Mouse (Mus musculus) small intestine, adult 10 weeks (tissue): Measurements from ENCODE around the gene Ctsm. TPM values are rescaled to one million over a fixed set of nuclear protein-coding genes. Genes with fewer than 3 reads are reported as not detected.

Experiments
- polyA plus RNA-seq: library from polyadenylated mRNA; stranded (reverse); fragments of 350-450 nt; fragmentation: Illumina TruSeq; extraction: RNeasy Lipid Tissue Mini Kit (QIAGEN cat#74804); gene quantifications from one replicate; pipeline ENCODE4 v1.2.3, GENCODE M21; 2014; ENCODE audit warnings: low replicate concordance

Ctsm gene
- polyA plus RNA-seq: not detected

GRCm38 (mm10) chr13:61541631-61542030 is at the start of gene Ctsm:
Gene Ctsm, minus strand, starts transcription at chr13:61541839.

GRCm38 (mm10) chr13:61570027-61570426 is 28.4 kb upstream of the Ctsm start, which contains the start of gene Cts3:
Gene Cts3, minus strand, starts transcription at chr13:61570127.

GRCm38 (mm10) chr13:61568074-61568473 is 26.4 kb upstream of the Ctsm start, which contains the start of gene Gm49352:
Gene Gm49352, minus strand, starts transcription at chr13:61568174.

Other genes with a start within 250 kb of the Ctsm start
- gene Cts7, start 183.6 kb downstream of the Ctsm start, polyA plus RNA-seq: not detected
- not detected for gene Gm49352, start 26.3 kb upstream of the Ctsm start, polyA plus RNA-seq
- not detected for gene Cts3, start 28.3 kb upstream of the Ctsm start, polyA plus RNA-seq